ENCODE assay signal across 10 mouse cellular contexts in the genomic region with DNA sequence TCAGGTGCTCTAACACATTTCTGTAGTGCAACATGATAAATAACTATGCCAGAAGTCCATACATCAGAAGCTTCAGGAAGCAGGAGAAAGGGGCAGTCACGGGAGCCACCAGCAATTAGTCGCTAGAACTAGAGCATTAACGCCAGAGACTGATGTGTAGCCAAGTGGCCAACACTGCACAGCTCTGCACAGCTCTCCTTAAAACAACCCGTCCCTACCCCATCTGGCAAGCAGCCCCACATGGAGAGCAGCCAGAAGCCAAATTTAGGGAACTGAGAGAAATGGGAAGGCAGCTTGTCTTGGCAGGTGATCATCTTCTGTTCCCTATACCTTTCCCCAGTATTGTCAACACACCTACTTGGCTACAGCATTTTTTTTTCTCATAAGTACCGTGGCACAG.
DNase-seq lines count a peak whose midpoint lies in the region; ATAC-seq and TF ChIP-seq lines count a peak whose summit lies in the region.
"Had no signal": no experiment of that assay in that cellular context is flagged by ENCODE, and none has a peak within 500 bp of the region (broad histone marks: within the 10 kb centered on the region; RNA-seq: fewer than 3 reads in every experiment).

No protein-coding gene starts in this region.

- intact Hi-C loops in heart, adult 2 months (cut with DNase I): no loop called here

- no peaks in the 10 kb centered on the region for H3K27me3 ChIP-seq in heart, adult 2 months (ENCODE audit: control insufficient read depth, insufficient read depth, low read length)
- no peaks in the 10 kb centered on the region for H3K27me3 ChIP-seq in heart, embryonic 12.5 days (replicated peaks)

- TF ChIP-seq POLR2A in heart, adult 2 months (IDR thresholded peaks at IDR 0.05; ENCODE audit: insufficient read depth, low read depth, low read length): no peak

- H3K36me3 ChIP-seq in heart, adult 2 months (ENCODE audit: control insufficient read depth, insufficient read depth, low read length): no peaks in the 10 kb centered on the region
- no peaks in the 10 kb centered on the region for H3K36me3 ChIP-seq in heart, embryonic 12.5 days
- H3K36me3 ChIP-seq: hindbrain, embryonic 13.5 days had no signal

- no peak for ATAC-seq in heart, embryonic 12.5 days (ENCODE audit: insufficient number of reproducible peaks, low FRiP score)

- 40% methylated on average over 5 of the region's 5 CpGs for WGBS in heart, adult 2 months
- WGBS in heart, embryonic 12.5 days: 80% methylated on average over 5 of the region's 5 CpGs

- DNase-seq in heart, adult 2 months: peak; percentile 17 to 26
- peak; percentile 17 for DNase-seq in Muller cell, postnatal 12 days (ENCODE audit: inconsistent ontology term)
- DNase-seq in cerebellum, adult 9-11 months: peak; percentile 81
- DNase-seq in layer of hippocampus, postnatal 25 days (ENCODE audit: extremely low spot score in 1 of 2, low spot score in 1 of 2): peak; percentile 15 to 16
- no peak for DNase-seq in testis, postnatal 10 days (ENCODE audit: low spot score)
- DNase-seq in adrenal gland, postnatal 14 days: no peak
- DNase-seq in gastrocnemius, postnatal 4 days (ENCODE audit: low spot score in 2 of 2): no peak
- DNase-seq: lung, postnatal 4 days had no signal

- no peak overlapping the region for H3K4me3 ChIP-seq in heart, adult 2 months
- no peak overlapping the region for H3K4me3 ChIP-seq in heart, embryonic 12.5 days
- H3K4me3 ChIP-seq: hindbrain, embryonic 13.5 days had no signal

- no peak overlapping the region for H3K4me2 ChIP-seq in heart, embryonic 12.5 days
- H3K4me2 ChIP-seq: hindbrain, embryonic 13.5 days had no signal

- H3K4me1 ChIP-seq in heart, adult 2 months (ENCODE audit: control insufficient read depth, insufficient read depth, low read length): no peaks in the 10 kb centered on the region
- H3K4me1 ChIP-seq in heart, embryonic 12.5 days (replicated peaks): no peaks in the 10 kb centered on the region
- H3K4me1 ChIP-seq: hindbrain, embryonic 13.5 days had no signal

- H3K9me3 ChIP-seq in heart, embryonic 12.5 days (replicated peaks): no peaks in the 10 kb centered on the region
- H3K9me3 ChIP-seq: hindbrain, embryonic 13.5 days had no signal

- H3K27ac ChIP-seq in heart, adult 2 months: no peak overlapping the region
- no peak overlapping the region for H3K27ac ChIP-seq in heart, embryonic 12.5 days (ENCODE audit: poor library complexity, severe bottlenecking)
- H3K27ac ChIP-seq: hindbrain, embryonic 13.5 days had no signal

- H3K9ac ChIP-seq in heart, adult 2 months (ENCODE audit: low read depth, low read length): no peak overlapping the region
- no peak overlapping the region for H3K9ac ChIP-seq in heart, embryonic 12.5 days
- H3K9ac ChIP-seq: hindbrain, embryonic 13.5 days had no signal

- TF ChIP-seq EP300 in heart, adult 2 months (IDR thresholded peaks at IDR 0.05; ENCODE audit: insufficient read depth, low read depth, low read length): no peak

- no peak for TF ChIP-seq CTCF in heart, adult 2 months (IDR thresholded peaks at IDR 0.05)

- no peaks in the 10 kb centered on the region for H3K79me2 ChIP-seq in heart, adult 2 months (replicated peaks; ENCODE audit: control insufficient read depth, insufficient read depth, low read length)

Comparison
In these comparisons a context has a peak if more than half of its experiments do, and no peak if none do; other contexts are left out.
1. DNase-seq: peak in heart, adult 2 months (2 of 2), Muller cell, postnatal 12 days (single experiment), cerebellum, adult 9-11 months (single experiment) and layer of hippocampus, postnatal 25 days (2 of 2); none in testis, postnatal 10 days (single experiment), adrenal gland, postnatal 14 days (single experiment) and gastrocnemius, postnatal 4 days (0 of 2).